ENCODE assay signal across 16 mouse cellular contexts in the genomic region with DNA sequence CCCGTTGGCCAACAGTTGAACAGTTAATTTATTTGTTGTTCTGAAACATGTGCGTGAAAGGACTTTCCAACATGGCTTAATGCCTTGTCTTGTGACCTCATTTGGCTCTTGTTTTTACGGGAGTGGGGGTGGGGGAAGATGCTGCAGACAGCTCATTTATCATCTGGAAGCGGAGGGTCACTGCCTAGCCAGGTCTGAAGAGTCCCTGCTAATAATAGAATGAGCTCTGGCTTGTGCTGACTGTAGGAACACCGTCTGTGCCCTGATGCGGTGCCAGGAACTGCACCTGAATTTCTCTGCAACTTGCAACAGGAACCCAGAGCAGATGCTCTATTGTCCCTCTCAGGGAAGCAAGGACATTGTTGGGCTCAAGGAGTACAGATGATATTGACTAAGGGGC.
DNase-seq lines count a peak whose midpoint lies in the region; ATAC-seq lines count a peak whose summit lies in the region.
"Had no signal": no experiment of that assay in that cellular context is flagged by ENCODE, and none has a peak within 500 bp of the region (broad histone marks: within the 10 kb centered on the region; RNA-seq: fewer than 3 reads in every experiment).

No protein-coding gene starts in this region.

- H3K9ac ChIP-seq in embryonic facial prominence, embryonic 14.5 days (ENCODE audit: low read depth, low read length) = no peak overlapping the region
- no peak overlapping the region for H3K9ac ChIP-seq in neural tube, embryonic 15.5 days (replicated peaks)
- H3K9ac ChIP-seq: intestine, embryonic 15.5 days; liver, embryonic 14.5 days; midbrain, embryonic 12.5 days had no signal

- no peak overlapping the region for H3K27ac ChIP-seq in embryonic facial prominence, embryonic 14.5 days (replicated peaks; ENCODE audit: low read depth, low read length)
- H3K27ac ChIP-seq in embryonic facial prominence, embryonic 10.5 days (replicated peaks) = no peak overlapping the region
- H3K27ac ChIP-seq in neural tube, embryonic 15.5 days (replicated peaks) = no peak overlapping the region
- H3K27ac ChIP-seq in limb, embryonic 10.5 days = peak overlapping the region; percentile 23; the same call in 1 of the 2 replicates
- H3K27ac ChIP-seq: intestine, embryonic 15.5 days; liver, embryonic 14.5 days; midbrain, embryonic 12.5 days had no signal

- WGBS in embryonic facial prominence, embryonic 14.5 days = 53% methylated on average over 6 of the region's 6 CpGs
- WGBS in embryonic facial prominence, embryonic 10.5 days = 69% methylated on average over 6 of the region's 6 CpGs
- WGBS in neural tube, embryonic 15.5 days = 16% methylated on average over 6 of the region's 6 CpGs
- WGBS in limb, embryonic 10.5 days = 16% methylated on average over 6 of the region's 6 CpGs

- H3K36me3 ChIP-seq in embryonic facial prominence, embryonic 14.5 days (ENCODE audit: control insufficient read depth, insufficient read depth, low read length) = no peaks in the 10 kb centered on the region
- no peaks in the 10 kb centered on the region for H3K36me3 ChIP-seq in embryonic facial prominence, embryonic 10.5 days (replicated peaks)
- no peaks in the 10 kb centered on the region for H3K36me3 ChIP-seq in neural tube, embryonic 15.5 days
- H3K36me3 ChIP-seq in limb, embryonic 10.5 days = no peaks in the 10 kb centered on the region
- H3K36me3 ChIP-seq: intestine, embryonic 15.5 days; midbrain, embryonic 12.5 days had no signal

- H3K4me2 ChIP-seq in embryonic facial prominence, embryonic 14.5 days (ENCODE audit: low read depth, low read length) = no peak overlapping the region
- no peak overlapping the region for H3K4me2 ChIP-seq in neural tube, embryonic 15.5 days
- H3K4me2 ChIP-seq: intestine, embryonic 15.5 days; midbrain, embryonic 12.5 days had no signal

- no peaks in the 10 kb centered on the region for H3K27me3 ChIP-seq in embryonic facial prominence, embryonic 14.5 days (replicated peaks; ENCODE audit: control insufficient read depth, insufficient read depth, low read length)
- H3K27me3 ChIP-seq in embryonic facial prominence, embryonic 10.5 days (replicated peaks; ENCODE audit: low read depth, poor library complexity, severe bottlenecking) = no peaks in the 10 kb centered on the region
- H3K27me3 ChIP-seq in neural tube, embryonic 15.5 days (replicated peaks) = no peaks in the 10 kb centered on the region
- peaks cover 80% of the 10 kb centered on the region for H3K27me3 ChIP-seq in limb, embryonic 10.5 days (ENCODE audit: low read depth, poor library complexity, severe bottlenecking)
- H3K27me3 ChIP-seq: CH12.LX; intestine, embryonic 15.5 days had no signal

- peak; percentile 10 for DNase-seq in embryonic facial prominence, embryonic 14.5 days (ENCODE audit: low spot score)
- DNase-seq in embryonic facial prominence, embryonic 10.5 days (ENCODE audit: low spot score) = no peak
- peak; percentile 38 for DNase-seq in neural tube, embryonic 10.5 days (ENCODE audit: extremely low spot score, low spot score)
- DNase-seq in gastrocnemius, postnatal 25 days = peak; percentile 70
- DNase-seq in limb, embryonic 10.5 days (ENCODE audit: low spot score) = no peak
- DNase-seq in layer of hippocampus, postnatal 25 days (ENCODE audit: extremely low spot score in 1 of 2, low spot score in 1 of 2) = no peak
- DNase-seq in layer of hippocampus, adult 9-10 months (ENCODE audit: low spot score) = no peak
- DNase-seq: kidney, postnatal 25 days; lung, postnatal 14 days; thymus, postnatal 36 days had no signal

- no peaks in the 10 kb centered on the region for H3K9me3 ChIP-seq in embryonic facial prominence, embryonic 14.5 days (ENCODE audit: control insufficient read depth, low read length)
- no peaks in the 10 kb centered on the region for H3K9me3 ChIP-seq in embryonic facial prominence, embryonic 10.5 days
- no peaks in the 10 kb centered on the region for H3K9me3 ChIP-seq in neural tube, embryonic 15.5 days (replicated peaks)
- H3K9me3 ChIP-seq in limb, embryonic 10.5 days (replicated peaks) = no peaks in the 10 kb centered on the region
- H3K9me3 ChIP-seq: intestine, embryonic 15.5 days; midbrain, embryonic 12.5 days had no signal

- no peak overlapping the region for H3K4me3 ChIP-seq in embryonic facial prominence, embryonic 14.5 days (ENCODE audit: low read depth, low read length)
- H3K4me3 ChIP-seq in embryonic facial prominence, embryonic 10.5 days = no peak overlapping the region
- H3K4me3 ChIP-seq in neural tube, embryonic 15.5 days (replicated peaks) = no peak overlapping the region
- no peak overlapping the region for H3K4me3 ChIP-seq in limb, embryonic 10.5 days
- H3K4me3 ChIP-seq: intestine, embryonic 15.5 days; midbrain, embryonic 12.5 days had no signal

- no peaks in the 10 kb centered on the region for H3K4me1 ChIP-seq in embryonic facial prominence, embryonic 14.5 days (ENCODE audit: control insufficient read depth, insufficient read depth, low read length)
- peaks cover 26% of the 10 kb centered on the region for H3K4me1 ChIP-seq in embryonic facial prominence, embryonic 10.5 days
- 0 out of 2 replicates have a peak, but pooled peaks cover 4% of the 10 kb centered on the region for H3K4me1 ChIP-seq in neural tube, embryonic 15.5 days
- H3K4me1 ChIP-seq in limb, embryonic 10.5 days = peaks cover 44% of the 10 kb centered on the region

- no peak for ATAC-seq in embryonic facial prominence, embryonic 14.5 days (ENCODE audit: low read depth)
- no peak for ATAC-seq in neural tube, embryonic 15.5 days (ENCODE audit: low FRiP score)
- ATAC-seq: activated CD4-positive, CD25-positive, alpha-beta regulatory T cell, adult 4 months; intestine, embryonic 15.5 days had no signal

Comparison
In these comparisons a context has a peak if more than half of its experiments do, and no peak if none do; other contexts are left out.
1. DNase-seq: peak in embryonic facial prominence, embryonic 14.5 days (single experiment), neural tube, embryonic 10.5 days (single experiment) and gastrocnemius, postnatal 25 days (single experiment); none in embryonic facial prominence, embryonic 10.5 days (single experiment), limb, embryonic 10.5 days (single experiment), layer of hippocampus, postnatal 25 days (0 of 2) and layer of hippocampus, adult 9-10 months (single experiment).